In the genomic region with DNA sequence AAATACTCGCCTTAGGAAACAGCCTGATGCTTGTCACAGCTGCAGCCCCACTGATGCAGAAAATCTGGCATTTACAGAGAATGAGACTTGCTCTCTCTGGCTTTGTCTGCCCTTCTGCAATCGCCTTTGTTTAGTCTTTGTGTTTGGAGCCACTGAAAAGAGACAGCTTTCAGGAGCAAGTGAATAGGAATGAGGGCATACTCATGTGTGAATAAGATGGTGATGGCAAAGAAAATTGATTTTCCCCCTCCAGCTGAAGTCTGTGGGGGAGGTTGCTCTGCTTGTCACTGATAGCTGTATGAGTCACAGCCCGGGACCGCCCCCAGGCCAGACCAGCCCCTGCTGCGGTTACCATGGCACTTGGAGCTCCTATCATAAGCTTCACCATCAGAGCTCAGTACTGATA, we compare ENCODE assay signal across 7 mouse cellular contexts.
A peak's percentile ranks its signal among the peaks of the same experiment; 100 is the strongest.
DNase-seq lines count a peak whose midpoint lies in the region; ATAC-seq and TF ChIP-seq lines count a peak whose summit lies in the region.

No protein-coding gene starts in this region.

- intact Hi-C loops in left cerebral cortex, postnatal 36 days (cut with DNase I) = no loop called here

- H3K9me3 ChIP-seq in forebrain, embryonic 13.5 days (replicated peaks) = no peaks in the 10 kb centered on the region
- H3K9me3 ChIP-seq in hindbrain, embryonic 10.5 days = no peaks in the 10 kb centered on the region
- H3K9me3 ChIP-seq in neural tube, embryonic 14.5 days (ENCODE audit: control insufficient read depth, low read length) = no peaks in the 10 kb centered on the region

- DNase-seq in MEL-GATA-1-ER (ENCODE audit: extremely low read depth, low read depth) = peak; percentile 14
- peak; percentile 99 for DNase-seq in brain, embryonic 14.5 days (ENCODE audit: low read depth)
- peak; percentile 96 for DNase-seq in hindbrain, embryonic 10.5 days (ENCODE audit: low spot score)
- peak; percentile 72 to 79 for DNase-seq in left cerebral cortex, postnatal 36 days (ENCODE audit: low spot score in 2 of 2)
- DNase-seq in testis, postnatal 14 days (ENCODE audit: low spot score) = no peak

- peak overlapping the region; percentile 13; the same call in 1 of the 2 replicates for H3K9ac ChIP-seq in forebrain, embryonic 13.5 days
- H3K9ac ChIP-seq in neural tube, embryonic 14.5 days (replicated peaks; ENCODE audit: low read depth, low read length) = peak overlapping the region; percentile 53; the same call in 1 of the 2 replicates

- H3K27ac ChIP-seq in forebrain, embryonic 13.5 days = peak overlapping the region; percentile 96
- peak overlapping the region; percentile 92 for H3K27ac ChIP-seq in hindbrain, embryonic 10.5 days
- peak overlapping the region; percentile 97 for H3K27ac ChIP-seq in neural tube, embryonic 14.5 days (ENCODE audit: low read depth, low read length)

- peak overlapping the region; percentile 38 for H3K4me2 ChIP-seq in forebrain, embryonic 13.5 days
- H3K4me2 ChIP-seq in neural tube, embryonic 14.5 days (ENCODE audit: low read depth, low read length) = peak overlapping the region; percentile 35; the same call in 1 of the 2 replicates

- under 1% methylated on average over 5 of the region's 5 CpGs for WGBS in forebrain, embryonic 13.5 days
- 4% methylated on average over 5 of the region's 5 CpGs for WGBS in hindbrain, embryonic 10.5 days
- 3% methylated on average over 5 of the region's 5 CpGs for WGBS in neural tube, embryonic 14.5 days

- H3K36me3 ChIP-seq in forebrain, embryonic 13.5 days (ENCODE audit: poor library complexity, severe bottlenecking) = no peaks in the 10 kb centered on the region
- no peaks in the 10 kb centered on the region for H3K36me3 ChIP-seq in hindbrain, embryonic 10.5 days
- no peaks in the 10 kb centered on the region for H3K36me3 ChIP-seq in neural tube, embryonic 14.5 days (ENCODE audit: control insufficient read depth, insufficient read depth, low read length)

- no peak for TF ChIP-seq POLR2A in brain, embryonic 14.5 days (IDR thresholded peaks at IDR 0.05; ENCODE audit: borderline replicate concordance, extremely low read depth, insufficient read depth, insufficient read length, poor library complexity, severe bottlenecking)

- H3K4me1 ChIP-seq in forebrain, embryonic 13.5 days = peaks cover 55% of the 10 kb centered on the region
- peaks cover 48% of the 10 kb centered on the region for H3K4me1 ChIP-seq in hindbrain, embryonic 10.5 days (replicated peaks)
- H3K4me1 ChIP-seq in neural tube, embryonic 14.5 days (ENCODE audit: control insufficient read depth, insufficient read depth, low read length) = peaks cover 23% of the 10 kb centered on the region

- H3K4me3 ChIP-seq in forebrain, embryonic 13.5 days = no peak overlapping the region
- H3K4me3 ChIP-seq in hindbrain, embryonic 10.5 days = peak overlapping the region; percentile 16; the same call in 1 of the 2 replicates
- no peak overlapping the region for H3K4me3 ChIP-seq in neural tube, embryonic 14.5 days (ENCODE audit: low read depth, low read length)

- H3K27me3 ChIP-seq in forebrain, embryonic 13.5 days = no peaks in the 10 kb centered on the region
- H3K27me3 ChIP-seq in hindbrain, embryonic 10.5 days (ENCODE audit: insufficient read depth, poor library complexity, severe bottlenecking) = no peaks in the 10 kb centered on the region
- no peaks in the 10 kb centered on the region for H3K27me3 ChIP-seq in neural tube, embryonic 14.5 days (ENCODE audit: control insufficient read depth, insufficient read depth, low read length)

- no peak for TF ChIP-seq CTCF in brain, embryonic 14.5 days (IDR thresholded peaks at IDR 0.05; ENCODE audit: borderline replicate concordance, extremely low read depth, insufficient read depth, insufficient read length)

- ATAC-seq in forebrain, embryonic 13.5 days = peak; percentile 99
- ATAC-seq in neural tube, embryonic 14.5 days (ENCODE audit: low read depth) = peak; percentile 98
